Mouse (Mus musculus): ENCODE results near the gene Tshz2.

The Tshz2 gene

GRCm38 (mm10) chr2:169699862-169700511 is 67.2 kb downstream of the Tshz2 start:
- DNase-seq (ENCODE audit: low read depth): no peak

DNA sequence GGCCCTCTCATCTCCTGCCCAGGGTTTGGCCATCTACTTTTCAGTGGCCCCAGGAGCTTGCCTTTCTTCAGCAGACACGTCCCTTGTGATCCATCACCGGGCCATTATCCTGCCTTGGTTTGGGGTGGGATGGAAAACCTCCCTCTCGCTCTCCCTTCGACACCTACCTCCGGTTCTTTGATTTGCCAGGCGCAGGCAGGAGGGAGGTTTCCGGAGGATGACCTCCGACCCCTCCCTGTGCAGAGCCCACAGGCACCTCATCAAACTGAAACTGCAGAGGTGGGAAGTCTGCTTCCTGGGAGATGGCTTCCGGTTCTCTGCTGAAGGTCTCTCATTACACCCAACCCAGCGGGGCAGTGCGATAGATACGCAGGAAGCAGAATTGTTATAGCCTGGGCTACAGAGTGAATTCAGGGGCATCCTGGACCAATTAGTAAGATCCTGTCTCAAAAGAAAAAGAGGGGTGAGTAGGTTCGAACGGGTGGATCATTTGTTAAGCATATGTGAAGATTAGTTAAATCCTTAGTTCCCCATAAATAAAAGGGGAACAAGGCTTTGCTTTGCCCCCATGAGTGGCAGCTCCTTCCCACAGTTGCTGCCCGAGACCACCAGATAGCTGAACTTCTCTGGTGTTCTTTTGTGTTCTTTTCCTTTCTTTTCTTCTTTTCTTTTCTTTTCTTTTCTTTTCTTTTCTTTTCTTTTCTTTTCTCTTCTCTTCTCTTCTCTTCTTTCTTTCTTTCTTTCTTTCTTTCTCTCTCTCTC is 70.1 kb downstream of the Tshz2 start:
- no peak for DNase-seq (ENCODE audit: low read depth)

- DNase-seq (ENCODE audit: low read depth): no peak
Observed at GRCm38 (mm10) chr2:169721793-169722326, 89.0 kb downstream of the Tshz2 start.

DNA sequence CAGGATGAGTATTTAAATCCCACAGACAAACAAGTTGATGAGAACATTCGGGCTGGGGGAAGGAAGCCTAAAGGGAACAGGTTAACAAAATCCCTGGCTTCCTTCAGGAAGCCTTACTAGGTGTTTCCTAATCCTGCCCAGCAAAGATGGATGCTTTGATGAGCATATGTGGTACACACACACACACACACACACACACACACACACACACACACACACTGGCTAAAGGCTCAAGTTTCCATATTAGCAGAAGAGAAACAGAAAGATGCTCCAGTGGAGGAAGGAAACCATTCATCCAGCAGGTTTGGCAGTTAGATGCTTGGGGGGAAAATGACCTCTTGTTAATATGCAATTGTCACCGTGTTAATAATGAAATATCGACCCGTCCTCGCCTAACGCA is 89.5 kb downstream of the Tshz2 start:
- no peak for DNase-seq (ENCODE audit: low read depth)

DNA sequence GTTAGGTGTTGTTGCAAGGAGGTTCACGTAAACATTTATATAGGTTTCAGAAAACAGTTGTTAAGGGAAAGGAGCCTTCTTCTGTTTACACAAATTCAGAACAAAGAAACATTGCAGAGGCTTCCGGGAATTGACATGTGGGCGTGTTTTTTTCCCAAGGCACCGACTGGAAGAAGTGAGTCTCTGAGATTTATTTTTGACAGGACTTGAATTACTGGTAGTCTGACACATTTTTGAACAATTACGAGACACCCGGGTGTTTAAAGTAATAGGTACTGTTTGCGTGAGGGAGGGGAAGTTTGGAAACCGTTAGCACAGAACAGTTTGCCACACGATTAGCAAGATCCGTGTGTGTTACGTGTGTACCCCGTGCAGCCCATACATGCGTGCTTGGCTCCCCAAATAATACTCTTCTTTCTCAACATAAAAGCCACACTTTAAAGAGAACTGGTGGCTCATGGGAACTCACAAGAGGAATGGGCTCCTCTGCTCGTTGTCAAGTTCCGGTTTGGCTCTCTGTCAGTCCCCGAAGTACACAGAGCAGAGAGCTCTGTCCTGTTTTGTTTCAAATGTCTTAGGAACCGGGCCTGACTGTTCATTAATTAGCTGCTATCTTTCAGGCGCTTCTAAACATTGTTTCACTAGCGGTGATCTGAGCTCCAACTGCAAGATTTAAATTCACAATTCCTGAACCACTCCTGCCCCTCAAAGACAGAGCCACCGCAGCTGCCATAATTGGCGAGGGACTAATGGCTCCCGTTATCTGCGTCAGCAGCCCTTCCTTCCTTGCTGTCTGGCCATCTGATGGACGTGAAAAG is 91.0 kb downstream of the Tshz2 start:
- DNase-seq (ENCODE audit: low read depth): no peak

GRCm38 (mm10) chr2:169728651-169729280 is 96.0 kb downstream of the Tshz2 start:
- no peak for DNase-seq (ENCODE audit: low read depth)

- peak; percentile 33 for DNase-seq (ENCODE audit: low read depth)
Observed at GRCm38 (mm10) chr2:169730551-169730996, 97.8 kb downstream of the Tshz2 start.

GRCm38 (mm10) chr2:169734053-169734452 is 101.2 kb downstream of the Tshz2 start:
- DNase-seq (ENCODE audit: low read depth): no peak

GRCm38 (mm10) chr2:169735475-169736406 is 102.9 kb downstream of the Tshz2 start:
- no peak for DNase-seq (ENCODE audit: low read depth)

GRCm38 (mm10) chr2:169740996-169741395 is 108.2 kb downstream of the Tshz2 start:
- no peak for DNase-seq (ENCODE audit: low read depth)

DNA sequence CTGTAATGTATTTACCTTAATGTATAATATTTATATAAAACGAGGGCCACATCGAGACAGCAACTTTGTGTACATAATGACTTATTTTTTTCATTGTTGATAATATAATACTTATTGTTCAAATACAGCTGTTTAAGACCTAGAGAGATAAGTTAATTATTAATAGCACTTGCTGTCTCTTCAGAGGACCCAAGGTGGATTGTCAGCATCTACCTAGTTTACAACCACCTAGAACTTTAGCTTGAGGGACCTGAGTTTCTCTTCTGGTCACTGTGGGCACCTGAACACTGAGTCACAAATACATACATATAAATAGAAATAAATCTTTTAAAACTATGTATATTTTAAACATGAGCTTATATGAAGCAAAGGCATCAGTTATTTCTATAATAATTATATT is 110.0 kb downstream of the Tshz2 start:
- DNase-seq (ENCODE audit: low read depth): no peak

DNA sequence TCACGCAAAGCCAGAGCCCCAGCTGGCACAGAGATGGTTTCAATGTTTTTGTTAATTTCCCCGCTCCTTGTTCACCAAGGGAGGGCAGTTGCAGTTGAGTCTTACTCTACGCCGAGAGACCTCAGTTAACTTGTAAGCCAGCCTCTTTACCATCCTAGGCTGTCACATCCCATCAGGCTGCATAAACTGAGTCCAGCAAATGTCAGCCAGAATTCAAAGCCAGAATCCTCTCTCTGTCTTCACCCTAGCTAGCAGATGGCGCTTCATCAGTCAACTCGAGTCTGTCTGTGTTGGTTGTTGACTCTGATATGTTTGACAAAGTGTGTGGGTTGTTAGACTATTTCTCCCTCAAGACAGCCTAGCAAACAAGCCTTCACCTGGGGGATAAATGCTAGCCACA is 110.5 kb downstream of the Tshz2 start:
- DNase-seq (ENCODE audit: low read depth): no peak

DNA sequence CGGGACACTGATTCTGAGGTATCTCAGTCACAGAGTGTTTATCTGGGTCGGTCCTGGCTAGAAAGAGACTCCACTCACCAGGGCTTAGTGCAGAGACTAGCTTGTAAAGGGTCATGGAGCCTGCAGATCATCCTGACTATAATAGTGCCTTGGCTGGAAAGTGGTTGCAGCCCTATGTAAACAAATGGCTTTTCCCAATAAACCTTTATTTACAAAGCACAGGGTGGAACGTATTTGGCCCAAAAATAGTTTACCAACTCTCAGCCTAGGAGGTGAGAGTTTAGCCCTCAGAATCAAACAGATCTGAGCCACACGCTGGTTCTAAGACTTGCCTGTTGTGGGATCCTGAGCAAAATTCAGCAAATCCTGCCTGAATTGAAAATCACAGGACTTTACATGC is 111.1 kb downstream of the Tshz2 start:
- no peak for DNase-seq (ENCODE audit: low read depth)

GRCm38 (mm10) chr2:169747114-169747642 is 114.4 kb downstream of the Tshz2 start:
- no peak for DNase-seq (ENCODE audit: low read depth)

- no peak for DNase-seq (ENCODE audit: low read depth)
Observed at GRCm38 (mm10) chr2:169749331-169749945, 116.6 kb downstream of the Tshz2 start.

DNA sequence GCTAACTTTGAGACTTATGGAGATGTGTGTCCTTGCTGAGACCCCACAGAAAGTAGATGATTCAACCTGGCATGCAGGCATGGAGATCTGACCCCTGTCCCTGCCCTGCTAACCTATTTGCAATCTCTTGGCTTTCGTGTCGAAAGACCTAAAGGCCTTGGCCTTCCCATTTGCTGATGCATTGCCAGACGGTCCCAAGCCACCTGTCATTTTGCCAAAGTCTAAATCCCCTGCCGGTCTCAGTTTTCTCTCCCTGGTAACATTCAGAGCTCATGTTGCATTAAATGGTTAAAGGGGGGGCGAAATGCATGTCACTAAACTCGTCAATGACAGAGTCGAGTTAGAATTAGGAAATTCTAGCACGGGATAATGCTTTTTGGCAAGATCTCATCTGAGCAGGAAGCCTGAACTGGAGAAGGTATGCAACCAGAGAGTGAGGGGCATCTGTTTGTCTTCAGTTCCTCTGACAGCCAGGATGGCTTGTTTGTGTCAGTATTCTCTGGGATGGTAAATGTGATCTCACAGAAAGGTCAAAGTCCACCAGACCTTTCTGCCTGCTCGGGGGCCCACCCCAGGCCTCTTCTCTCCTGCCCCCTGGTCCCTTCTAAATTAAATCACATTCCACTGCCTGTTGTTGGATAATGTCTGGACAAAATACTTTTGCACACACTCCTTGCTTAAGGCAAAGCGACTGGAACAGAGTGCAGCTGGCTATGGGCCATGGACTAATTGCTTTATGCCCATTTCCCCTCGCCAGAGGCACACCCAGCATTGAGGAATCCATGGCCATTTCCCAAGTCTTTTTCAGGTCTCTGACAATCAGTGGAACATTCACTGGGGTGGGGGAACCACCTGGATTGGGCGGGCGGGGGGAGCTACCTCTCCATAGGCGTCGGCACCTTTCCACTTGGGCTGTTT is 118.0 kb downstream of the Tshz2 start:
- DNase-seq (ENCODE audit: low read depth): no peak

DNA sequence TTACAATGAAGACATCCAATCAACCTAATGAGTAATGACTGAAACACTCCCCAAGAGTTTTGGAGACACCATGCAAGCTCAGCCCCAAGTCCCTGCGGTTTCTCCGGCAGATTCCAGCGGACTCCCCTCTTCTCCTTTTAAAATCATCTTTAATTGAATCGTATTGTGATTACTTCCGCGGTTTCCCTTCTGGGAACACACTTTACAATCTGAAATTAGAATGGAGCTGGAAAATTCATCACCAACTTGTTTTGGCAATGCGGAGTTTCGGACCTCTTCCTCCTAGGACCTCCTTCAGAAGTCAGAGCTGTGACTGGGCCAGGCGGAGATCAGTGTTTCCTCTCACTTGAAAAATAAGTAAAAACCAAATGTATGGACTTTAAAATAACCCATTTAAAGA is 119.3 kb downstream of the Tshz2 start:
- DNase-seq (ENCODE audit: low read depth): no peak

DNA sequence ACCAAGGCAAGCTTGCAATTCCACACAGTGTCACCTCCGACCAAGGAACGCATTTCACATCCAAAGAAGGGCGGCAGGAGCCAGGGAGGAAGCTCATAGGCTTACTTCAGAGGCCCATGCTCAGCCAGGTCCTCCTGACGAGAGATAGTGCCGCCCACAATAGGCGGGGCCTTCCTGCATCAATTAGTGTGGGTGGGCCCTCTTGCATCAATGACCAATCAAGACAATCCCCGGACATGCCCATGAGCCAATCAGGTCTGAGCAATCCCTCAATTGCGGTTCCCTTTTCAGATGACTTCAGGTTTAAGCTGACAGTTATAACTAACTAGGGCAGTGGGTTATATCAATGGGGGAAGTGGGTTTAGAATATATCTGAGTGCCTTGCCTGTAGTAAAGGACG is 120.6 kb downstream of the Tshz2 start:
- no peak for DNase-seq (ENCODE audit: low read depth)

GRCm38 (mm10) chr2:169755091-169755490 is 122.3 kb downstream of the Tshz2 start:
- no peak for DNase-seq (ENCODE audit: low read depth)
